Mouse (Mus musculus) limb, embryonic 15.5 days (tissue): ENCODE measurements around the gene Cyb561a3. TPM values are rescaled to one million over a fixed set of nuclear protein-coding genes. Genes with fewer than 3 reads are reported as not detected.
A peak's percentile ranks its signal among the peaks of the same experiment; 100 is the strongest.

ENCODE experiments used
- ATAC-seq: fragments of 200-750 bp; cut with Nextera tagmentation; 2 replicates; pipeline ENCODE4 v1.8.0; 2017; ENCODE audit warnings: low read depth, moderate TSS enrichment; ENCODE audit not compliant: insufficient number of reproducible peaks, low FRiP score, low TSS enrichment
- H3K27ac ChIP-seq: fragments of 300-500 bp; sonication (generic); 2 replicates; pipeline ENCODE4 v1.5.1; 2015; ENCODE audit warnings: moderate library complexity, mild to moderate bottlenecking, inconsistent platforms
- H3K27me3 ChIP-seq: fragments of 300-500 bp; sonication (generic); 2 replicates; pipeline ENCODE4 v1.6.1; 2015; ENCODE audit warnings: inconsistent platforms
- H3K36me3 ChIP-seq: fragments of 300-500 bp; sonication (generic); 2 replicates; pipeline ENCODE4 v1.6.1; 2015; ENCODE audit warnings: inconsistent platforms
- H3K4me1 ChIP-seq: fragments of 300-500 bp; sonication (generic); 2 replicates; pipeline ENCODE4 v1.6.1; 2015; ENCODE audit warnings: inconsistent platforms
- H3K4me2 ChIP-seq: fragments of 300-500 bp; sonication (generic); 2 replicates; pipeline ENCODE4 v1.6.1; 2015; ENCODE audit warnings: mild to moderate bottlenecking, inconsistent platforms
- H3K4me3 ChIP-seq: fragments of 300-500 bp; sonication (generic); 2 replicates; pipeline ENCODE4 v1.5.1; 2015; ENCODE audit warnings: mild to moderate bottlenecking, inconsistent platforms
- H3K9ac ChIP-seq: fragments of 300-500 bp; sonication (generic); 2 replicates; pipeline ENCODE4 v1.6.1; 2015; ENCODE audit warnings: inconsistent platforms
- H3K9me3 ChIP-seq: fragments of 300-500 bp; sonication (generic); 2 replicates; pipeline ENCODE4 v1.6.1; 2016; ENCODE audit warnings: inconsistent platforms
- WGBS: fragments of 180-500 bp; shearing (Covaris S2); methylation state at CpG from one replicate; pipeline ENCODE4 v1.1.7; 2015; 5-methylcytosine and 5-hydroxymethylcytosine counted together
- polyA plus RNA-seq: library from polyadenylated mRNA; unstranded; fragments of >200 nt; fragmentation: Nextera tagmentation; extraction: Ambion mirVana; gene quantifications from 2 replicates; pipeline ENCODE4 v1.2.1, GENCODE M21; 2015

The Cyb561a3 gene
- polyA plus RNA-seq, 1 experiment from 2014 or later, result 21.6 TPM

DNA sequence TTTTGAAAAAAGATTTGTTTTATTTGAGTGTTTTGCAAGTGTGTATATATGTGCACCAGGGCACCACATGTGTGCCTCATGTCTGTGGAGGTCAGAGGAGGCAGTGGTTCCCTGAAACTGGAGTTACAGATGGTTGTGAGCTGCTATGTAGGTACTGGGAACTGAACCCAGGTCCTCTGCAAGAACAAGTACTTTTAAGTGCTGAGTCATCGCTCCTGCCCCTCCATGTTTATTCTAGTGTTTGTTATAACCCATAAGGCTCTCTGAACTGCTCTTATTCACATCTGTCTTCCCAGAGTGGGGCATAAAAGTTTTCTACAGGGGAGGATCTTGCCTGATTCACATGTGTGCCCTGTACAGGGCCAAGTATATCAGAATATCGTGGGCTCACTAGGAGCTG is 22.7 kb downstream of the Cyb561a3 start:
- Histone ChIP-seq H3K27ac (no peak overlapping the region), H3K4me1 (peaks cover 22% of the 10 kb centered on the region), H3K27me3 (no peaks in the 10 kb centered on the region), H3K4me3 (no peak overlapping the region), H3K9ac (no peak overlapping the region), H3K9me3 (no peaks in the 10 kb centered on the region), H3K4me2 (no peak overlapping the region), H3K36me3 (peaks cover 22% of the 10 kb centered on the region; the same call in 1 of the 2 replicates)
- ATAC-seq, result no peak
- 84% methylated on average over 2 of the region's 2 CpGs for WGBS

DNA sequence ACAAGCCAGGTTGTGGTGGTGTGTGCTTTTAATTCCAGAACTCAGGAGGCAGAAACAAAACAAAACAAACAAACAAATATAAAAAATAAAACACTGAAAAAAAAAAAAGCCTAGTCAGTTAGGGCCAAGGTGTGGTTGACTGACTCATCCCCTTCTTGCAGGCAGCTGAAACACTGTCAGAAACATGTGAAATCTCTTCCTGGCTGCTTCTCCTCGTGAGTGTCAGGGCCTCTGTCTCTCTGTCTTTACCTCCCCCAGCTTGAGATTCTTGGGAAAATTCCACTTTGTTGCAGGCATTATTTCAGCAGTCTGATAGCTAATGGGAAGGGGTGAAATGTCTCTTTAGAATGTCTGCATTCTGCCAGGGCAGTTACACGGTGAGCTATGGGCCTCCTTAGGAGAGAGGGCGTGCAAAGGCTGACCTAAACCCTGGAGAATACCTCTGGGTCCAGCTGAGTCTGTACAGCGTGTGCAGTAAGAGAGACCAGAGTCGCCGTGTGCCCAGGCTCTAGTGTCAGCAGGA is 25.3 kb downstream of the Cyb561a3 start:
- ATAC-seq, result no peak
- H3K27me3 ChIP-seq, result no peaks in the 10 kb centered on the region
- 6% methylated on average over 6 of the region's 6 CpGs for WGBS

DNA sequence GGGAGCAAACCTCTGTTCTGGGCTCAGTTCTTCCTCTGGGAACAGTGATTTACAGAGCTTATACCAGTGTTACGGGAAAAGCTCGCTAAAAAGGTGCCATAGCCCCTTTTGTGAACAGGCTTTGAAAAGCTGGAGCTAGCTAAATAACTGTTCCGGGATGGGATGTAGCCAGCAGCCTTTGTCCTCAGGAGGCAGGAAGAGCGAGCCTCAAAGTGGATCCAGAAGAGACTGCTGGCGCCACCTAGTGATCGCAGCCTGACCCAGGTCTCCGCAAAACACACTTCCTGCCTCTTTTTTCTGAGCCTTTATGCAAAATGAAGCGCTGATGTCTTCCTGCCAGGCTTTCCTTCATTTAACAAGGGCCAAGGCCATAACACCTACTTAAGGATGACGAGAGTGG is 25.8 kb downstream of the Cyb561a3 start:
- Histone ChIP-seq H3K36me3 (peaks cover 19% of the 10 kb centered on the region), H3K9ac (peak overlapping the region; percentile 55), H3K4me3 (peak overlapping the region; percentile 38), H3K9me3 (no peaks in the 10 kb centered on the region), H3K27ac (peak overlapping the region; percentile 88), H3K4me2 (peak overlapping the region; percentile 49), H3K4me1 (peaks cover 38% of the 10 kb centered on the region), H3K27me3 (no peaks in the 10 kb centered on the region)
- no peak for ATAC-seq
- WGBS, result 3% methylated on average over 9 of the region's 9 CpGs

More for the DNA sequence above, 25.3 kb downstream of the Cyb561a3 start:
- H3K4me1 ChIP-seq, result peaks cover 33% of the 10 kb centered on the region
- peak overlapping the region; percentile 88 for H3K27ac ChIP-seq
- peak overlapping the region; percentile 38 for H3K4me3 ChIP-seq
- no peaks in the 10 kb centered on the region for H3K9me3 ChIP-seq
- H3K9ac ChIP-seq, result peak overlapping the region; percentile 55
- H3K36me3 ChIP-seq, result peaks cover 14% of the 10 kb centered on the region
- peak overlapping the region; percentile 49 for H3K4me2 ChIP-seq

DNA sequence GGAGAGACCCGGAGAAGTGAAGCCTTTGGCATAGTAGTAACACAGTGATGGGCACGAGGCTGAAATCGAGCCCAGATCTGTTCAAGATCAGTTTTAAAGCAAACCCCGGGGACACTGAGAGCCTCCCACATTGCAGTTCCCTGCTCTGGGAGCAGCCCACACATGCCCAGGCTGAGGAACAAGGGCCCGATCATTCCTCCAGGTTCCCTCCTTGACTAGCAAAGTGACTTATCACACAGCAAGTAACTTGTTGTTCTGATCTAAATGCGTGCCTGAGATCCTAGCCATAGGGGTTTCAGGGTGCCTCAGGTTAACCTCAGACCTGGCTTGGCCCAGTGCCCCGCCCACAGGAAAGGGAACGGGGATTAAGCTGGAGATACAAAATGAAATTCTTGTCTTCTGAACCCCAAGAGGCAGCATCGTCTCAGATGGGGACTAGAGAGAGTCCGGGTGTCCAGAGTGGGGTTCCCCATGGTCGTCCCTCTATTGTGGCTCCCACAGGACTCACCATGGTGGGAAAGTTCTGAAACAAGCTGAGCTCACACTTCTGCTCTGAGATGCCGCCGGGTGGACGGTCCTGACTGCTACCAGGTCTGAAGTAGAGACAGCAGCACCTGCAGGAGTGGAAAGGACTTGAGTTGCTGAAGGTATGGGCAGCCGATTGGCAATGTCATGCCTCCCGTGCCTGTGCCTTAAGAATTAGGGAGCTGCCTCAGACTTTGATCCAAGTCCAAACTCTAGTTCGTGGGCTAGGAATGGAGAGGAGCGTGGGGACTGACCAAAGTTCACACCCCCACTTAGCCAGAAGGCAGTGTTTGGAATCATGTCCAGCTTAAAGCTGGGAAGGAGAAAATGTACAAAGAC is 26.9 kb downstream of the Cyb561a3 start:
- no peak for ATAC-seq
- H3K27me3 ChIP-seq, result no peaks in the 10 kb centered on the region
- no peak overlapping the region for H3K4me3 ChIP-seq
- 83% methylated on average over 18 of the region's 18 CpGs for WGBS
- no peaks in the 10 kb centered on the region for H3K9me3 ChIP-seq
- peaks cover 26% of the 10 kb centered on the region for H3K36me3 ChIP-seq
- H3K4me2 ChIP-seq, result no peak overlapping the region
- peak overlapping the region; percentile 95; the same call in 1 of the 2 replicates for H3K27ac ChIP-seq
- peaks cover 40% of the 10 kb centered on the region for H3K4me1 ChIP-seq
- H3K9ac ChIP-seq, result 0 out of 2 replicates have a peak overlapping the region, but pooled peaks have one; percentile 14

DNA sequence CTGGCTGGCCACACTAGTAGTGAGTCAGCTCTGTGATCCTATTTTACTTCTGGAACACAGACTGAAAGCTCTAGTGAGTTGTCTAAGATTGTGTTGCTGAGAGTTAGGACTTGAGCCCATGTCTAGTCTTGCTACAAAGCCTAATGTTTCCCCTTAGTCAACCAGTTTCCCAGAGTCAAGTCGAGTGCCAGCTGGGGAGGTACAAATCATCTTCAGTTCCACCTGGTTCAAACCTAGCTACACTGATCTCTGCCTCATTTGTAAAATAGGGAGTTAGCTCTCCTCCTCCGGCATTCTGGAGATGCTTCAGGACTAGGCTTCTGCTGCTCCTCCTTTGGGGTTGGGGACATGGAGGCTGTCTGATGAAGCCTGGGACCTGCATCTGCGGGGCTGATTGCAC is 27.6 kb downstream of the Cyb561a3 start:
- H3K36me3 ChIP-seq, result peaks cover 25% of the 10 kb centered on the region
- H3K4me3 ChIP-seq, result peak overlapping the region; percentile 71
- no peaks in the 10 kb centered on the region for H3K9me3 ChIP-seq
- peaks cover 40% of the 10 kb centered on the region for H3K4me1 ChIP-seq
- H3K4me2 ChIP-seq, result peak overlapping the region; percentile 72
- WGBS, result 33% methylated on average over 3 of the region's 3 CpGs
- H3K27ac ChIP-seq, result peak overlapping the region; percentile 95
- peak overlapping the region; percentile 71 for H3K9ac ChIP-seq
- no peaks in the 10 kb centered on the region for H3K27me3 ChIP-seq
- ATAC-seq, result no peak

DNA sequence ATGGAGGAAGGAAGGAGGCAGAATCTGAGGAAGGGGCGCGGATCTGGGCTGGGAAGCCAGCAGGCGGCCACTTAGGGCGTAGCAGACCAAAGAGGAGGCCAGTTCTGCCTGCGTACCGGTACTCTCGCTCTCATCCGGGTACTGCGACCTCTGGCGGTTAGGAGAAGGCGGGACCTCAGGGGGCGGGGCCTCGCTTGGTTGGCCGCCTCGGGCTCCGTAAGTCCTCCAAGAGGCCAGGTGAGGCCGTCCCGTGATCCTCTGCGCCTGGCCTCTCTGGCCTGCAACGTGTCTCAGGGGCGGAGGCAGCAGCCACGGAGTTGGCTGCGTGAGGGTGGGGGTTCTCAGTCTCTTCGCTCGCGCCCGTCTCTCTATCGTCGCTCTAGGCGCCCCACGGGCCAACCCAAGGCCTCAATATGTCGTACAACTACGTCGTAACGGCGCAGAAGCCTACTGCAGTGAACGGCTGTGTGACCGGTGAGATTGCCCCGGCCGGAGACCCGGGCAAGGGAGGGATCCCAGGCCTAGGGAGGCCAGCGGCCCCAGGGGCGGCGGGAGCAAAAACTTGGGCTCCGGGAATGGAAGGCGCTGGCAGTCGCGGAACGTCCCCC is 28.4 kb downstream of the Cyb561a3 start, which contains the start of the genes Ddb1 and Tkfc:
Gene Ddb1 (plus strand): TSS at position 35 of the 608 bp plus-strand sequence.
Gene Tkfc (minus strand): TSS at position 362 of the 608 bp plus-strand sequence.
- Histone ChIP-seq H3K27me3 (no peaks in the 10 kb centered on the region), H3K36me3 (peaks cover 30% of the 10 kb centered on the region), H3K9ac (peak within 1 kb of the TSS; percentile 83), H3K4me1 (peaks cover 40% of the 10 kb centered on the region), H3K27ac (peak within 1 kb of the TSS; percentile 95), H3K9me3 (no peaks in the 10 kb centered on the region), H3K4me3 (peak within 1 kb of the TSS; percentile 71), H3K4me2 (peak within 1 kb of the TSS; percentile 72)
- ATAC-seq, result peak; percentile 96
- 0% methylated on average over 47 of the region's 49 CpGs for WGBS

DNA sequence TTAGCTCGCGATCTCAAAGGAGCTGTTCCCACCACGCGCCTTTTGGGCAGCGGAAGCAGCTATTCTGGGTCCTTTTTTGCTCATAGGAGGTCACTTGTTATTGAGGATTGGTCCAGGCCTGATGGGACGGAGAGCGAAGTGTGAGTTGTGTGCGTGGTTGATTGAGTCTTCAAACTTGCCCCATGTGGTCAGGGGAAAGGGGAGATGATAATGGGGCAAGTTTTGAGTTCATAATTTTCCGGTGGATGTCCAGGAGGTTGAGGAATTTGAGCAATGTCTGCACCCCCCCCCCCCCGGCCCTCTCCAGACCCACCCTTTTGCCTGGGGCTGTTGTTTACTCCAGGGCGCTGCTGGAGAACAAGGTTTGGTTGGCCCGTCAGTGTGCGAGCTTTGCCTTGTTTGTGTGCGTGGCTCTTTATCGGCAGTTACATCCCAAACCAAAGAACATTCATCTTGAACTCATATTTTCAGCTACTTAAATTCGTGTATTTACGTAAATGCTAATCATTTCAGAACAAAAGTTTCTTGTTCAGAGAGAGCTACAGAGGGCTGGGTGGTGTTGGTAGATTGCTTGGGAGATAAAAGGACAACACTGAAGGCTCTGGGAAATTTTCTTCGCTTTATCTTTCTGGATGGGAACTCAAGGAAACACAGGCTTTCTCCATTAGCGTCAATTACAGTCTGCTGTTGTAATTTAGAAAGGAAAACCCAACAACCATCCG is 29.1 kb downstream of the Cyb561a3 start:
- WGBS, result 5% methylated on average over 20 of the region's 20 CpGs
- Histone ChIP-seq H3K27ac (peak overlapping the region; percentile 95), H3K9me3 (no peaks in the 10 kb centered on the region), H3K4me3 (peak overlapping the region; percentile 71), H3K36me3 (peaks cover 37% of the 10 kb centered on the region), H3K4me1 (peaks cover 40% of the 10 kb centered on the region), H3K4me2 (peak overlapping the region; percentile 72), H3K9ac (peak overlapping the region; percentile 83), H3K27me3 (no peaks in the 10 kb centered on the region)
- no peak for ATAC-seq

DNA sequence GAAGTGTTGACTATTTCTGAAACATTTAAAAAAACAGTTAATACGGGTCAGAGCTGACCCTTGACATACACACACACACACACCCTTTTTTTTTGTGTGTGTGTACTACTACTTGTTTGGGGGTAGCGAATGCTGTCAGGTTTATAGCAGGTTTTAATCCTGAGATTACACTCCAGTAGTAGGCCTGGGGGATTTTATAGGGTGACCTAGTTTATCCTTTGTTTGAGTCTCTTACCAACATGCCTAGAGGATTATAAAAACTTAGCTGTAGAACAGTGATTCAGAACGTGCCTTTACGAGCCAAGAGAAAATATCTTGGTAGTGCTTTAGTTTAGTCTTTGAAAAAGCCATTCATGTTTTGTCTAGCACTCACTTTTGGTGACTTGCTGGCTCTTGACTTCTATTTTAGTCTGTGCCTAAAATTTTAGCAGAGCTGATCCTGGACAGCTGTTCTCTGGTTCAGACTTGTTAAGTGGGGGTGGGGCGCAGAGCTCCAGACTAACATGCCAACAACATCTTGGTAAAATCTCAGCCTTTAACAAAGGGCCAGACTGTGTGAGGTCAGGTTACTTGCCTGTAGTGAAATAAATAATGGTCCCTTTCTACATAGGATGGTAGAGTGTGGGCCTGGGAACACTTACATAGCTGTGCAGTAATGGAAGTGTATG is 31.7 kb downstream of the Cyb561a3 start:
- WGBS, result 67% methylated on average over 5 of the region's 5 CpGs
- ATAC-seq, result no peak
- Histone ChIP-seq H3K9me3 (no peaks in the 10 kb centered on the region), H3K27me3 (no peaks in the 10 kb centered on the region), H3K27ac (no peak overlapping the region), H3K9ac (no peak overlapping the region), H3K4me3 (no peak overlapping the region), H3K36me3 (peaks cover 62% of the 10 kb centered on the region), H3K4me1 (peaks cover 27% of the 10 kb centered on the region), H3K4me2 (no peak overlapping the region)

DNA sequence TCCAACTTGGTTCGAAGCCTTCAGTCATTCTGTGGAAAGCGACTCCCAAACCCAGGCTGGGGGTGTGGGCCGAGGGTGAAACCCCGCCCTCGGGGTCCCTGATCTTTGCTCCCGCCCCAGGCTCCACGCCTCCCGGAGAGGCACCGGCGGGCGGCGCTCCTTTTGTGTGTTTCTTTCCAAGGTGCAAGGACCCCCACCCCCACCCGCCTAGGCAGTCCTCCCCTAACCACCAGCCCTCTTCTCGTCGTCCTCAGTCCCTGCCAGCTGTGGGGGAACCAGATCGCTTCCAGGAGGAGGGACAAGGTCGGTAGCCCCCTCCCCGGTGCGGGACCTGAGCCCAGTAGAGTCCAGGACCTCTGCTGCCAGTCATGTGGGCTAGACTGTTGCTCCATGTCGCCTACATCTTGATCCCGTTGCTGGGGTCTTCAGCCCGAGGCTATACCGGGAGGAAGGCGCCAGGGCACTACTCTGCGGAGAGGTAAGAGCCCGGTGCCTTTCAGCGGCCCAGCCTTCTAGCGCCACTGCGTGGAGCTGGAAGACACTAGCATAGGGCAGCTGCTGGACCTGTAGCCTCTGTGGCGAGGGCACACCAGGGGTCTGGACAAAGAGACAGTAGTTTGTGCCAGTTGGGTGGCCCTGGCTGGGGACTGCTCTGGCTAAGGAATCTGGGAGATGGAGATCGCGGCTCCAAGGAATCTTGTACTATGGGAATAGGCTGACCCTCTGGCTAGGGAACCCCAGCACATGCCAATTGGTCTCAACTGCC is 57.3 kb downstream of the Cyb561a3 start, which contains the start of gene Vwce:
Gene Vwce (plus strand): TSS at position 108 of the 766 bp plus-strand sequence.
- H3K36me3 ChIP-seq, result peaks cover 25% of the 10 kb centered on the region
- 1% methylated on average over 32 of the region's 32 CpGs for WGBS
- peak within 1 kb of the TSS; percentile 47 for H3K9ac ChIP-seq
- no peaks in the 10 kb centered on the region for H3K27me3 ChIP-seq
- peak within 1 kb of the TSS; percentile 47 for H3K4me3 ChIP-seq
- ATAC-seq, result peak; percentile 62
- no peaks in the 10 kb centered on the region for H3K9me3 ChIP-seq
- peak within 1 kb of the TSS; percentile 47 for H3K27ac ChIP-seq
- H3K4me1 ChIP-seq, result peaks cover 22% of the 10 kb centered on the region
- H3K4me2 ChIP-seq, result peak within 1 kb of the TSS; percentile 97

DNA sequence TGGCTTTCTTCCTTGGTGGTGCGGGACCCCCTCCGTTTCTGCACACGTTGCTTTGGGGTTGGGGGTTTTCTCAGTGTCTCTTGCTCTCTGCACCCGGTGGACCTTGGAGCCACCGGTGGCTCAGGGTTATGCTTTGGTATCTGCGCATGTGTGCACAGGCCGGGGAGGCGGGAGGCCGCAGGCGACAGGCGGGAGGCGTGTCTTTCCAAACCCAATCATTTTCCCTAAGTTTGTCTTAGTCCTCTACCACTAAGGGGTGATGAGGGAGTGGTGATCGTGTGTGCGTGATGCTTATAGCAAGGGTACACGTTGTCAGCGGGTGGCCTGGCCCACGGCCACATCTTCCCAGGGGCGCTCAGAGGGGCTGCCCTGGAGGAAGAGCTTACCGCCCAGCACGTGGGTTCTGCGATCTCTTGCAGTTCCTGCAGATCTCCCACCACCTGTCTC is 57.9 kb downstream of the Cyb561a3 start:
- WGBS, result 3% methylated on average over 21 of the region's 21 CpGs
- H3K36me3 ChIP-seq, result peaks cover 19% of the 10 kb centered on the region
- H3K9me3 ChIP-seq, result no peaks in the 10 kb centered on the region
- H3K9ac ChIP-seq, result peak overlapping the region; percentile 47
- ATAC-seq, result peak; percentile 70
- H3K27ac ChIP-seq, result peak overlapping the region; percentile 47
- peak overlapping the region; percentile 97 for H3K4me2 ChIP-seq
- H3K4me3 ChIP-seq, result peak overlapping the region; percentile 47
- no peaks in the 10 kb centered on the region for H3K27me3 ChIP-seq
- H3K4me1 ChIP-seq, result peaks cover 22% of the 10 kb centered on the region
